Mouse (Mus musculus) kidney, adult 2 months (tissue): ENCODE measurements around the gene Psmd13.

ENCODE experiments used
- CTCF ChIP-seq: fragments of 200-500 bp; conservative IDR thresholded peaks from 2 replicates; pipeline ENCODE4 v1.5.1; 2011; ENCODE audit warnings: low read depth, mild to moderate bottlenecking, control low read depth, low read length, moderate library complexity, mixed read lengths; ENCODE audit not compliant: insufficient read depth, insufficient read length
- POLR2A ChIP-seq: fragments of 200-500 bp; IDR thresholded peaks from one replicate; pipeline ENCODE4 v1.6.1; 2011; ENCODE audit warnings: low read depth, low read length, control low read depth

- TF ChIP-seq CTCF, result no peak
- no peak for TF ChIP-seq POLR2A
These were observed 65.2 kb downstream of the Psmd13 start for GRCm38 (mm10) chr7:140946980-140947379.
